Mouse (Mus musculus) myocyte (in vitro differentiated cells): ENCODE measurements around the gene Prkg1.

Source experiments
- E2F4 ChIP-seq: IDR thresholded peaks from one replicate; pipeline ENCODE4 v1.6.1; 2011; ENCODE audit warnings: mild to moderate bottlenecking, control low read depth, moderate library complexity; ENCODE audit not compliant: insufficient read depth
- MYOG ChIP-seq, 3 experiments: IDR thresholded peaks; one replicate each; pipeline ENCODE4 v1.6.1; 2011; ENCODE audit warnings: control low read depth in 2 of 3, low read depth in 2 of 3, mild to moderate bottlenecking in 2 of 3; ENCODE audit not compliant: insufficient read length in 2 of 3, control insufficient read depth in 1 of 3, insufficient read depth in 1 of 3
- POLR2A ChIP-seq: IDR thresholded peaks from one replicate; pipeline ENCODE4 v1.6.1; 2011; ENCODE audit warnings: low read depth, mild to moderate bottlenecking, control low read depth, moderate library complexity; ENCODE audit not compliant: insufficient read length
- REST ChIP-seq: IDR thresholded peaks from one replicate; pipeline ENCODE4 v1.6.1; 2011; ENCODE audit warnings: mild to moderate bottlenecking, control low read depth, moderate library complexity; ENCODE audit not compliant: insufficient read depth, insufficient read length
- TCF12 ChIP-seq: IDR thresholded peaks from one replicate; pipeline ENCODE4 v1.6.1; 2011; ENCODE audit warnings: mild to moderate bottlenecking, control low read depth; ENCODE audit not compliant: poor library complexity, insufficient read depth, severe bottlenecking

- TF ChIP-seq REST (no peak), POLR2A (no peak), TCF12 (no peak), MYOG (IDR thresholded peaks at IDR 0.05; ENCODE audit: control insufficient read depth in 1 of 3, insufficient read depth in 1 of 3, insufficient read length in 2 of 3, low read depth in 2 of 3) (no peak), E2F4 (no peak)
Observed at GRCm38 (mm10) chr19:31136316-31136715, 628.5 kb downstream of the Prkg1 start.
